Mouse (Mus musculus): Measurements from ENCODE around the gene Acy3.
A peak's percentile ranks its signal among the peaks of the same experiment; 100 is the strongest.

DNA sequence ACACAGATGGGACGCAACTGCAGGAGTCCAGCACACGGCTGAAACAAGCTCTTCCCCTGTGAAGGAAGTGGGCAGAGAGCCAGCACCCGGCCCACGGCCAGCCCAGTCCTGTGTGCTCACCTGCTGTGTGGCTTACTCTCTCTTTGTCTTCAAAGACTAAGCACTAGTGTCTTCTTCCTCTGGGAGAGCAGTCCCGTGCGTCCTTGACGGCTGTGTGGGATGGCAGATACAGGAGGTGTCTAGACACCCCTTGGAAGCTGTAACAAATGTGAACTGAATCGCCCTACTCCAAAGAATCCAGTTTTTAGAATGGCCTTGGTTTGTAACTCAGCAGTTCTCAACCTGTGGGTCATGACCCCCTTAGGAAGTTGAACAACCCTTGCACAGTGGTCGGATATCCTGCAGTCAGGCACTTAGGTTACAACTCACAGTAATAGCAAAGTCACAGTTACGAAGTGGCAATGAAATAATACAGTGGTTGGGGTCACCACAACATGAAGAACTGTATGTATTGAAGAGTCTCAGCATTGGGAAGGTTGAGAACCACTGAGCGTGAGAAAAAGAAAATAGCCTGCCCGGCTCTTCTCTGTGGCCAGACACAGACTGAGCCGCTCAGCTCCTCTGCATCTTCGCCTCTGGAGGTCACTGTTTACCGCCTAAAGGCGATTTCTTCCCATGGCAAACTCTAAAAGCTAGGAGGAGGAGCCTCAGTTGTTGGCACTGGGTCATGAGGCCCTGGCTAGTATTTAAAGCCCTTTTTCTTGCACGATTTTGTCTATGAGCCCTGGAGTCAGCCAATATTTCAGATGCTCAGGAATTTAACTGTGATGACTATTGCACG, 32.6 kb downstream of the Acy3 start:
- TF ChIP-seq POLR2A (IDR thresholded peaks at IDR 0.05; ENCODE audit: insufficient read depth, low read depth, low read length) (no peak), CTCF (IDR thresholded peaks at IDR 0.05; ENCODE audit: insufficient read depth, low read depth, low read length) (peak; percentile 72)
